Mouse (Mus musculus) cerebellum, adult 2 months (tissue): ENCODE measurements around the gene Psmb7. TPM values are rescaled to one million over a fixed set of nuclear protein-coding genes. Genes with fewer than 3 reads are reported as not detected.
A peak's percentile ranks its signal among the peaks of the same experiment; 100 is the strongest.

ENCODE experiments used
- DNase-seq, 2 experiments: peaks; one replicate each; pipeline ENCODE4 v3.0.0; 2021
- H3K27ac ChIP-seq: fragments of 200-500 bp; 2 replicates; pipeline ENCODE4 v1.5.1; 2012; ENCODE audit warnings: low read length, control low read depth, inconsistent platforms; ENCODE audit not compliant: insufficient read depth
- H3K27me3 ChIP-seq: fragments of 200-500 bp; 2 replicates; pipeline ENCODE4 v1.6.1; 2012; ENCODE audit warnings: inconsistent platforms, mild to moderate bottlenecking, low read length, moderate library complexity; ENCODE audit not compliant: control insufficient read depth, insufficient read depth
- H3K4me1 ChIP-seq: fragments of 200-500 bp; 2 replicates; pipeline ENCODE4 v1.6.1; 2011; ENCODE audit warnings: low read length; ENCODE audit not compliant: control insufficient read depth, insufficient read depth
- H3K4me3 ChIP-seq: fragments of 200-500 bp; replicated peaks from 2 replicates; pipeline ENCODE3; 2011; ENCODE audit warnings: mild to moderate bottlenecking, low read depth, low read length, control low read depth; ENCODE audit not compliant: insufficient read depth
- CTCF ChIP-seq: fragments of 200-500 bp; IDR thresholded peaks from 2 replicates; pipeline ENCODE4 v1.5.1; 2011; ENCODE audit warnings: low read depth, mild to moderate bottlenecking, control low read depth, low read length, moderate library complexity, borderline replicate concordance; ENCODE audit not compliant: insufficient read depth
- POLR2A ChIP-seq: fragments of 200-500 bp; IDR thresholded peaks from 2 replicates; pipeline ENCODE4 v1.6.1; 2011; ENCODE audit warnings: low read length, control low read depth, borderline replicate concordance; ENCODE audit not compliant: insufficient read depth
- WGBS: fragments of 180-500 bp; shearing (Covaris S2); methylation state at CpG from one replicate; pipeline ENCODE4 v1.1.7; 2018; 5-methylcytosine and 5-hydroxymethylcytosine counted together
- polyA plus RNA-seq: library from polyadenylated mRNA; depleted of rRNA; stranded (reverse); fragments of >200 nt; gene quantifications from 2 replicates; pipeline ENCODE4 v1.2.3, GENCODE M21; 2012; rRNA removed

Gene Psmb7
- 294 and 310 TPM in 2 replicates for polyA plus RNA-seq

GRCm38 (mm10) chr2:38643625-38644427, at the start of gene Psmb7:
Gene Psmb7 (minus strand): TSS chr2:38644087.
- peak within 1 kb of the TSS; percentile 47 for H3K27ac ChIP-seq
- peaks cover 9% of the 10 kb centered on the region; the same call in 1 of the 2 replicates for H3K4me1 ChIP-seq
- 0 out of 2 replicates have a peak, but pooled peaks have one; percentile 47 for TF ChIP-seq POLR2A
- TF ChIP-seq CTCF: no peak
- WGBS: 3% methylated on average over 52 of the region's 52 CpGs
- DNase-seq: peak; percentile 86 to 87
- no peaks in the 10 kb centered on the region for H3K27me3 ChIP-seq
- H3K4me3 ChIP-seq: peak within 1 kb of the TSS; percentile 75

GRCm38 (mm10) chr2:38691542-38691941, 47.7 kb upstream of the Psmb7 start:
- WGBS: 29% methylated on average over 8 of the region's 8 CpGs
- no peaks in the 10 kb centered on the region for H3K27me3 ChIP-seq
- peak; percentile 29 to 47 for DNase-seq
- no peaks in the 10 kb centered on the region for H3K4me1 ChIP-seq
- H3K27ac ChIP-seq: no peak overlapping the region
- no peak overlapping the region for H3K4me3 ChIP-seq
- TF ChIP-seq CTCF (peak; percentile 71), POLR2A (no peak)

GRCm38 (mm10) chr2:38689881-38690280, 46.0 kb upstream of the Psmb7 start:
- DNase-seq: no peak
- WGBS: 79% methylated on average over 1 of the region's 1 CpGs
- no peak overlapping the region for H3K4me3 ChIP-seq
- no peak overlapping the region for H3K27ac ChIP-seq
- no peaks in the 10 kb centered on the region for H3K4me1 ChIP-seq
- H3K27me3 ChIP-seq: no peaks in the 10 kb centered on the region
- TF ChIP-seq CTCF (no peak), POLR2A (no peak)

GRCm38 (mm10) chr2:38688791-38689520, 45.1 kb upstream of the Psmb7 start:
- 7% methylated on average over 29 of the region's 29 CpGs for WGBS
- Histone ChIP-seq H3K27ac (no peak overlapping the region), H3K27me3 (no peaks in the 10 kb centered on the region), H3K4me3 (no peak overlapping the region), H3K4me1 (0 out of 2 replicates have a peak, but pooled peaks cover 2% of the 10 kb centered on the region)
- peak; percentile 27 to 45 for DNase-seq
- TF ChIP-seq POLR2A: no peak
- peak; percentile 52 for TF ChIP-seq CTCF

- WGBS: 87% methylated on average over 3 of the region's 3 CpGs
- Histone ChIP-seq H3K27ac (no peak overlapping the region), H3K4me1 (peaks cover 11% of the 10 kb centered on the region), H3K4me3 (no peak overlapping the region), H3K27me3 (no peaks in the 10 kb centered on the region)
- TF ChIP-seq POLR2A: no peak
- no peak for TF ChIP-seq CTCF
- no peak for DNase-seq
Measured at GRCm38 (mm10) chr2:38685746-38686145, 41.9 kb upstream of the Psmb7 start.

GRCm38 (mm10) chr2:38683083-38683482, 39.2 kb upstream of the Psmb7 start:
- 95% methylated on average over 5 of the region's 5 CpGs for WGBS
- no peak for DNase-seq

GRCm38 (mm10) chr2:38682209-38682608, 38.3 kb upstream of the Psmb7 start:
- H3K4me1 ChIP-seq: peaks cover 11% of the 10 kb centered on the region
- H3K4me3 ChIP-seq: no peak overlapping the region
- no peaks in the 10 kb centered on the region for H3K27me3 ChIP-seq
- DNase-seq: no peak
- 96% methylated on average over 5 of the region's 5 CpGs for WGBS
- H3K27ac ChIP-seq: no peak overlapping the region
- no peak for TF ChIP-seq CTCF
- no peak for TF ChIP-seq POLR2A

More at GRCm38 (mm10) chr2:38683083-38683482, 39.2 kb upstream of the Psmb7 start:
- Histone ChIP-seq H3K4me1 (peaks cover 11% of the 10 kb centered on the region), H3K4me3 (no peak overlapping the region), H3K27ac (no peak overlapping the region), H3K27me3 (no peaks in the 10 kb centered on the region)
- no peak for TF ChIP-seq POLR2A
- no peak for TF ChIP-seq CTCF
